Mouse (Mus musculus) MEL (cell line): ENCODE data around the gene Hhatl. TPM values are rescaled to one million over a fixed set of nuclear protein-coding genes. Genes with fewer than 3 reads are reported as not detected.

Experiments used
- DNase-seq: peaks from one replicate; pipeline ENCODE4 v3.0.0; 2011; ENCODE audit warnings: low read depth, low spot score
- H3K27ac ChIP-seq: 2 replicates; pipeline ENCODE4 v1.5.1; 2012; ENCODE audit warnings: low read depth, mild to moderate bottlenecking, control low read depth, low read length, moderate library complexity; ENCODE audit not compliant: control insufficient read depth
- H3K27me3 ChIP-seq, 2 experiments: fragments of 150-350 bp in 1 of 2; sonication (generic) in 1 of 2; 2 replicates each; pipeline ENCODE4 v1.6.1; 2012; ENCODE audit warnings: low read length in 2 of 2, mild to moderate bottlenecking in 2 of 2, improper control_type of control experiment in 1 of 2, moderate library complexity in 1 of 2; ENCODE audit not compliant: insufficient read depth in 2 of 2, control insufficient read depth in 1 of 2
- H3K36me3 ChIP-seq, 2 experiments: 2 replicates each; pipeline ENCODE4 v1.6.1; 2012 to 2014; ENCODE audit warnings: low read length in 2 of 2, improper control_type of control experiment in 1 of 2, inconsistent platforms in 1 of 2, mild to moderate bottlenecking in 1 of 2; ENCODE audit not compliant: insufficient read depth in 2 of 2, control insufficient read depth in 1 of 2
- H3K4me1 ChIP-seq, 2 experiments: fragments of 150-350 bp in 1 of 2; sonication (generic) in 1 of 2; 2 replicates each; pipeline ENCODE4 v1.6.1; 2012; ENCODE audit warnings: low read length in 2 of 2, improper control_type of control experiment in 1 of 2, mild to moderate bottlenecking in 1 of 2; ENCODE audit not compliant: insufficient read depth in 2 of 2, control insufficient read depth in 1 of 2
- H3K4me3 ChIP-seq, 2 experiments: fragments of 150-350 bp in 1 of 2; sonication (generic) in 1 of 2; 2 replicates each; pipeline ENCODE4 v1.5.1; 2012; ENCODE audit warnings: low read depth in 2 of 2, low read length in 2 of 2, mild to moderate bottlenecking in 2 of 2, moderate library complexity in 2 of 2, control low read depth in 1 of 2, improper control_type of control experiment in 1 of 2; ENCODE audit not compliant: control insufficient read depth in 1 of 2, insufficient read depth in 1 of 2
- H3K79me2 ChIP-seq: 2 replicates; pipeline ENCODE4 v1.6.1; 2012; ENCODE audit warnings: mild to moderate bottlenecking, low read length, moderate library complexity; ENCODE audit not compliant: control insufficient read depth, poor library complexity, insufficient read depth
- H3K9ac ChIP-seq: 2 replicates; pipeline ENCODE4 v1.6.1; 2012; ENCODE audit warnings: low read depth, mild to moderate bottlenecking, control low read depth, low read length, moderate library complexity; ENCODE audit not compliant: control insufficient read depth, poor library complexity, severe bottlenecking
- H3K9me3 ChIP-seq: fragments of 150-350 bp; sonication (generic); replicated peaks from 2 replicates; pipeline ENCODE4 v1.6.1; 2012; ENCODE audit warnings: mild to moderate bottlenecking, low read length, improper control_type of control experiment, moderate library complexity; ENCODE audit not compliant: insufficient read depth
- BHLHE40 ChIP-seq: IDR thresholded peaks from 2 replicates; pipeline ENCODE4 v1.6.1; 2012; ENCODE audit warnings: low read depth, mild to moderate bottlenecking, inconsistent platforms, low read length, improper control_type of control experiment, borderline replicate concordance
- CHD1 ChIP-seq: IDR thresholded peaks from 2 replicates; pipeline ENCODE4 v1.6.1; 2012; ENCODE audit warnings: low read depth, mild to moderate bottlenecking, inconsistent platforms, low read length, improper control_type of control experiment
- E2F4 ChIP-seq: IDR thresholded peaks from 2 replicates; pipeline ENCODE4 v1.6.1; 2011; ENCODE audit warnings: low read depth, low read length, improper control_type of control experiment, borderline replicate concordance
- ETS1 ChIP-seq: IDR thresholded peaks from 2 replicates; pipeline ENCODE4 v1.6.1; 2012; ENCODE audit warnings: low read depth, mild to moderate bottlenecking, inconsistent platforms, low read length, improper control_type of control experiment, moderate library complexity
- GATA1 ChIP-seq: IDR thresholded peaks from 2 replicates; pipeline ENCODE4 v1.6.1; 2011; ENCODE audit warnings: low read depth, low read length, improper control_type of control experiment
- HCFC1 ChIP-seq: IDR thresholded peaks from 2 replicates; pipeline ENCODE4 v1.6.1; 2012; ENCODE audit warnings: low read depth, mild to moderate bottlenecking, inconsistent platforms, low read length, improper control_type of control experiment, moderate library complexity
- KAT2A ChIP-seq: conservative IDR thresholded peaks from 2 replicates; pipeline ENCODE4 v1.6.1; 2012; ENCODE audit warnings: low read depth, low read length, improper control_type of control experiment, inconsistent platforms
- MAZ ChIP-seq: IDR thresholded peaks from 2 replicates; pipeline ENCODE4 v1.6.1; 2012; ENCODE audit warnings: low read depth, mild to moderate bottlenecking, inconsistent platforms, low read length, improper control_type of control experiment
- MXI1 ChIP-seq: IDR thresholded peaks from 2 replicates; pipeline ENCODE4 v1.6.1; 2011; ENCODE audit warnings: mild to moderate bottlenecking, low read depth, low read length, improper control_type of control experiment
- MYC ChIP-seq: IDR thresholded peaks from 2 replicates; pipeline ENCODE4 v1.6.1; 2011; ENCODE audit warnings: low read depth, mild to moderate bottlenecking, low read length, improper control_type of control experiment, moderate library complexity
- NRF1 ChIP-seq: IDR thresholded peaks from 2 replicates; pipeline ENCODE4 v1.6.1; 2014; ENCODE audit warnings: low read depth, mild to moderate bottlenecking, inconsistent platforms, low read length, improper control_type of control experiment, moderate library complexity; ENCODE audit not compliant: poor library complexity, insufficient read depth, severe bottlenecking
- POLR2AphosphoS5 ChIP-seq: IDR thresholded peaks from 2 replicates; pipeline ENCODE4 v1.6.1; 2012; ENCODE audit warnings: low read depth, borderline replicate concordance, mild to moderate bottlenecking, inconsistent platforms, low read length, moderate library complexity, mixed read lengths
- SMC3 ChIP-seq: IDR thresholded peaks from 2 replicates; pipeline ENCODE4 v1.6.1; 2011; ENCODE audit warnings: low read depth, low read length, improper control_type of control experiment
- TCF12 ChIP-seq: IDR thresholded peaks from 2 replicates; pipeline ENCODE4 v1.6.1; 2014; ENCODE audit warnings: low read depth, mild to moderate bottlenecking, inconsistent platforms, low read length, improper control_type of control experiment, moderate library complexity
- UBTF ChIP-seq: IDR thresholded peaks from 2 replicates; pipeline ENCODE4 v1.6.1; 2012; ENCODE audit warnings: low read depth, mild to moderate bottlenecking, inconsistent platforms, low read length, improper control_type of control experiment, moderate library complexity, borderline replicate concordance; ENCODE audit not compliant: insufficient read depth
- USF2 ChIP-seq, 2 experiments: IDR thresholded peaks; 2 replicates each; pipeline ENCODE4 v1.6.1; 2011 to 2012; ENCODE audit warnings: improper control_type of control experiment in 2 of 2, low read length in 2 of 2, borderline replicate concordance in 1 of 2, inconsistent platforms in 1 of 2, low read depth in 1 of 2, mild to moderate bottlenecking in 1 of 2; ENCODE audit not compliant: insufficient read depth in 1 of 2
- ZKSCAN1 ChIP-seq: IDR thresholded peaks from 2 replicates; pipeline ENCODE4 v1.6.1; 2012; ENCODE audit warnings: low read depth, mild to moderate bottlenecking, inconsistent platforms, low read length, improper control_type of control experiment, moderate library complexity
- ZMIZ1 ChIP-seq: IDR thresholded peaks from 2 replicates; pipeline ENCODE4 v1.6.1; 2012; ENCODE audit warnings: low read depth, mild to moderate bottlenecking, inconsistent platforms, low read length, improper control_type of control experiment, moderate library complexity
- polyA plus RNA-seq, 2 experiments: library from polyadenylated mRNA; stranded (reverse) in 1 of 2; unstranded in 1 of 2; fragments of >175 nt in 1 of 2; fragments of >200 nt in 1 of 2; gene quantifications; 2 replicates each; pipeline versions ENCODE4 v1.2.1 to v1.2.4; 2012; ENCODE audit warnings: low replicate concordance in 2 of 2, low read depth in 1 of 2; ENCODE audit not compliant: insufficient read length in 2 of 2, insufficient read depth in 1 of 2, missing spikeins in 1 of 2
- total RNA-seq: library from RNA; depleted of rRNA; stranded (reverse); fragments of 300-350 nt; gene quantifications from 2 replicates; pipeline ENCODE4 v1.2.3, GENCODE M21; 2012

Gene Hhatl
- total and polyA plus RNA-seq, 3 experiments: not detected

DNA sequence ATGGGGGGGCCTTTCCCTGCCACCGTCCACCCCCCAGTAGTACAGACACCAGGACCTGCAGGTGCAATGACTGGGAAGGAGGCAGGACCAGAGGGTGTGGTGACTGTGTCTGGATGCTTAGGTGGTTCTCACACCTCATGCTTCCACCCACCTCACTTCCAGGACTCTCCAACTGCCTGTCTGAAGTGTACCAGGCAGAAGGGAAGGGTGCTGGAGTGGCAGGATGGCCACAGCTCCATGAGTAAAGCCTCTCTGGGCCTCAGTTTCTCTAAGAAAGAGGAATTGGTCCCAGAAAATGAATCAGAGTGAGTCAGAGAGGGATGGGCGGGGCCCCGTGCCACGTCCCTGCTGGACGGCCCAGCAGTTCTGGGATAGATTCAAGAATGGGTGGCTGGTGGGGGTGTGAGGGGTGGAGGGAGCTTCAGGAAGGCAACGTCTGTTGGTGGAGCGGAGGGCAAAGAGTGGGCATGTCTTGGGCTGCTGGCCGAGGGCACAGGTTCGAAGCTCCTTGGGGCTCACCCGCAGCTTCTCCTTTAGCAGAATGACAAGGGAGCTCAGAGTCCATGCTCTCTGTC lies 31.1 kb downstream of the Hhatl start:
- no peak for DNase-seq
- Histone ChIP-seq H3K79me2 (no peaks in the 10 kb centered on the region), H3K36me3 (no peaks in the 10 kb centered on the region), H3K4me3 (no peak overlapping the region), H3K27me3 (no peaks in the 10 kb centered on the region), H3K9me3 (no peaks in the 10 kb centered on the region), H3K27ac (no peak overlapping the region), H3K4me1 (no peaks in the 10 kb centered on the region), H3K9ac (no peak overlapping the region)
- TF ChIP-seq NRF1: no peak

DNA sequence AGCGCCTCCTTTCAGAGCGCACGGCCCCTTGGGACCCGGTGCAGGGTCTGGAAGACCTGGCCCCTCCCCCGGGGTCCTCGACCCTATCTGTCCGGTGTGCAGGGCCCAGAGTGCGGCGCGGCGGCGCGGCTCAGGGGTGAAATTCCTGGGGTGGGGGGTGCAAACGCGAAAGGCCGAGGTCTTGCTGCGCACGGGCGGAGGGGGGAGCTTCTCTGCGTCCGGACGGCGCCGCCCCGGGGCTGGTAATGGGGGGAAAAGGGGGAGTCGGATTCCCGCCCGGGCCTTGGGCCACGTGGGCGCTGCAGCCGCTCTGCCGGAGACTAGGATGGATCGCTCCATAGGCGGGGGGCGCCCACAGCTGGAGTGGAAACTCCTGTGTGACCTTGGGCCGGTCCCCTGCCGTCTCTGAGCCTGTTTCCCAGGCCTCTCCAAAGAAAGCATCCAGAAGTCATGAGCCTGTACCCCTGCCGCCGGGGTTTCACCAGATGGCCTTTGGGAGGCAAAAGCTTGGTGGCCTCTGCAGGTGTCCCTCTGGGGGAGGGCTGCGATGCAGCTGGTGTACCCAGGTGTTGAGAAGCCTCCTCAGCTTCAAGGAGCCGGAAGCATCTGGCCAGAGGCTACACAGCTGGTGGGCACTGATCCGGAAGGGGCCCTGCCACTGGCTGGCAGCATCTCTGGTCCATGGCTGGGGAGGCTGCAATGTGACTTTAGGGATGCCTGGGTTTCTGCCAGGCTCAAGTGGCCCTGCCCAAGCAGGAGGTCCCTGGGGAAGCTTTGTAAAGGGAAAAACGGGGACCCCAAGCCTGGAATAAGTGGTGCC lies 31.8 kb downstream of the Hhatl start:
- Histone ChIP-seq H3K27ac (no peak overlapping the region), H3K9me3 (no peaks in the 10 kb centered on the region), H3K27me3 (no peaks in the 10 kb centered on the region), H3K4me3 (no peak overlapping the region), H3K9ac (no peak overlapping the region), H3K79me2 (no peaks in the 10 kb centered on the region), H3K4me1 (no peaks in the 10 kb centered on the region), H3K36me3 (peaks cover 0 to 3% of the 10 kb centered on the region in 2 experiments; a peak in 2 of 4 replicates)
- no peak for TF ChIP-seq E2F4
- no peak for TF ChIP-seq ZMIZ1
- TF ChIP-seq HCFC1: no peak
- TF ChIP-seq CHD1: no peak
- TF ChIP-seq KAT2A: no peak
- no peak for TF ChIP-seq SMC3
- TF ChIP-seq TCF12: no peak
- no peak for TF ChIP-seq MYC
- TF ChIP-seq USF2 (IDR thresholded peaks at IDR 0.05; ENCODE audit: borderline replicate concordance in 1 of 2, insufficient read depth in 1 of 2, low read depth in 1 of 2, low read length in 2 of 2): no peak
- no peak for TF ChIP-seq MAZ
- no peak for TF ChIP-seq ZKSCAN1
- TF ChIP-seq UBTF: no peak
- TF ChIP-seq GATA1: no peak
- no peak for TF ChIP-seq POLR2AphosphoS5
- no peak for TF ChIP-seq BHLHE40
- no peak for TF ChIP-seq ETS1
- no peak for TF ChIP-seq MXI1
- no peak for DNase-seq
